Mouse (Mus musculus) CD4-positive helper T cell, adult 2 months (primary cell): ENCODE data around the gene Hecw2.

Source experiments
- DNase-seq: peaks from one replicate; pipeline ENCODE4 v3.0.0-alpha.2; 2012; ENCODE audit warnings: low read depth, missing footprints, low spot score

Gene Hecw2

GRCm38 (mm10) chr1:53784291-53784720, 410.7 kb downstream of the Hecw2 start:
- DNase-seq = peak; percentile 88

- peak; percentile 43 for DNase-seq
Observed at GRCm38 (mm10) chr1:53782956-53783355, 412.0 kb downstream of the Hecw2 start.

GRCm38 (mm10) chr1:53782079-53782478, 412.9 kb downstream of the Hecw2 start:
- peak; percentile 59 for DNase-seq

- DNase-seq = peak; percentile 68
Observed at GRCm38 (mm10) chr1:53781311-53781710, 413.7 kb downstream of the Hecw2 start.

GRCm38 (mm10) chr1:53776176-53776905, 418.6 kb downstream of the Hecw2 start:
- DNase-seq = peak; percentile 81

- no peak for DNase-seq
Observed at GRCm38 (mm10) chr1:53775545-53775944, 419.4 kb downstream of the Hecw2 start.

- DNase-seq = no peak
Observed at GRCm38 (mm10) chr1:53775036-53775435, 419.9 kb downstream of the Hecw2 start.

GRCm38 (mm10) chr1:53774571-53774970, 420.4 kb downstream of the Hecw2 start:
- no peak for DNase-seq

GRCm38 (mm10) chr1:53773994-53774393, 421.0 kb downstream of the Hecw2 start:
- DNase-seq = peak; percentile 93

GRCm38 (mm10) chr1:53772967-53773366, 422.0 kb downstream of the Hecw2 start:
- DNase-seq = peak; percentile 67

- no peak for DNase-seq
Observed at GRCm38 (mm10) chr1:53771476-53771875, 423.5 kb downstream of the Hecw2 start.

- DNase-seq = no peak
Observed at GRCm38 (mm10) chr1:53766112-53766511, 428.9 kb downstream of the Hecw2 start.

- DNase-seq = no peak
Observed at GRCm38 (mm10) chr1:53757316-53757715, 437.7 kb downstream of the Hecw2 start.
